Mouse (Mus musculus): ENCODE results near the gene Sycp1. TPM values are rescaled to one million over a fixed set of nuclear protein-coding genes. Genes with fewer than 3 reads are reported as not detected.

Sycp1 gene
- not detected in 2 replicates for polyA plus RNA-seq (2014; fragmentation: Nextera tagmentation; extraction: Ambion mirVana)

- H3K4me1 ChIP-seq (ENCODE audit: control insufficient read depth, insufficient read depth, low read length): no peaks in the 10 kb centered on the region
- 87% methylated on average over 78 of the region's 78 CpGs for WGBS (ENCODE audit: insufficient replicate concordance)
- no peaks in the 10 kb centered on the region for H3K27me3 ChIP-seq (ENCODE audit: control insufficient read depth, insufficient read depth, low read length)
- H3K9me3 ChIP-seq (replicated peaks; ENCODE audit: control insufficient read depth, low read length): peaks cover 4% of the 10 kb centered on the region
- no peak within 1 kb of the TSS for H3K4me3 ChIP-seq (ENCODE audit: low read depth, low read length)
- no peak for ATAC-seq (replicated peaks; ENCODE audit: insufficient number of reproducible peaks, low FRiP score, low TSS enrichment)
- H3K9ac ChIP-seq (ENCODE audit: low read depth, low read length): no peak within 1 kb of the TSS
- no peak within 1 kb of the TSS for H3K27ac ChIP-seq (ENCODE audit: low read depth, low read length)
- no peaks in the 10 kb centered on the region for H3K36me3 ChIP-seq (ENCODE audit: control insufficient read depth, insufficient read depth, low read length)
- H3K4me2 ChIP-seq: no peak within 1 kb of the TSS
Measured at GRCm38 (mm10) chr3:102935451-102936354, at the start of gene Sycp1. Gene Sycp1 (minus strand): TSS chr3:102936100.

DNA sequence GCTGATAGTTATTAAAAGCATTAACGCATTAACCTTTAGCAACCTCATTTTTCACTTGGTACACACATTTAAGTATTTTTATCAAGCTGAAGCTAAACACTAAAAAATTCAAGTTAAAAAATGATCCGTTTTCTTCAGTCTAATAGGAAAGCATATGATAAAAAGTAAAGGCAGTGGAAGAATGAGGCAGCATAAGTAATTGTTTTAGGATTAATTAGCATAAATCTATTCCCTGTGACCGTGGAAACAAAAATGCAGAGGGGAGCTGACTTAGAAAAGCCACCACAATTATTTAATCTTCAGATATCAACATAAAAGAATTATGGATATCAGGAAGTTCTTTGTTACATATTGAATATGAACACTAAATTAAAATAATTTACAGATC is 44.4 kb upstream of the Sycp1 start:
- H3K4me2 ChIP-seq: peak overlapping the region; percentile 40
- ATAC-seq (replicated peaks; ENCODE audit: insufficient number of reproducible peaks, low FRiP score, low TSS enrichment): no peak
- H3K4me3 ChIP-seq (ENCODE audit: low read depth, low read length): no peak overlapping the region
- WGBS (ENCODE audit: insufficient replicate concordance): 59% methylated on average over 3 of the region's 3 CpGs
- no peaks in the 10 kb centered on the region for H3K9me3 ChIP-seq (replicated peaks; ENCODE audit: control insufficient read depth, low read length)
- H3K27me3 ChIP-seq (ENCODE audit: control insufficient read depth, insufficient read depth, low read length): no peaks in the 10 kb centered on the region
- H3K4me1 ChIP-seq (ENCODE audit: control insufficient read depth, insufficient read depth, low read length): no peaks in the 10 kb centered on the region; the same call in 1 of the 2 replicates
- no peak overlapping the region for H3K27ac ChIP-seq (ENCODE audit: low read depth, low read length)
- H3K9ac ChIP-seq (ENCODE audit: low read depth, low read length): no peak overlapping the region
- no peaks in the 10 kb centered on the region for H3K36me3 ChIP-seq (ENCODE audit: control insufficient read depth, insufficient read depth, low read length)

GRCm38 (mm10) chr3:102979550-102980348 is 43.8 kb upstream of the Sycp1 start:
- H3K9me3 ChIP-seq (replicated peaks; ENCODE audit: control insufficient read depth, low read length): no peaks in the 10 kb centered on the region
- no peak overlapping the region for H3K4me3 ChIP-seq (ENCODE audit: low read depth, low read length)
- no peak overlapping the region for H3K9ac ChIP-seq (ENCODE audit: low read depth, low read length)
- no peaks in the 10 kb centered on the region for H3K27me3 ChIP-seq (ENCODE audit: control insufficient read depth, insufficient read depth, low read length)
- no peaks in the 10 kb centered on the region; the same call in 1 of the 2 replicates for H3K4me1 ChIP-seq (ENCODE audit: control insufficient read depth, insufficient read depth, low read length)
- H3K36me3 ChIP-seq (ENCODE audit: control insufficient read depth, insufficient read depth, low read length): no peaks in the 10 kb centered on the region
- WGBS (ENCODE audit: insufficient replicate concordance): 38% methylated on average over 10 of the region's 10 CpGs
- peak overlapping the region; percentile 40 for H3K4me2 ChIP-seq
- ATAC-seq (replicated peaks; ENCODE audit: insufficient number of reproducible peaks, low FRiP score, low TSS enrichment): no peak
- no peak overlapping the region for H3K27ac ChIP-seq (ENCODE audit: low read depth, low read length)

DNA sequence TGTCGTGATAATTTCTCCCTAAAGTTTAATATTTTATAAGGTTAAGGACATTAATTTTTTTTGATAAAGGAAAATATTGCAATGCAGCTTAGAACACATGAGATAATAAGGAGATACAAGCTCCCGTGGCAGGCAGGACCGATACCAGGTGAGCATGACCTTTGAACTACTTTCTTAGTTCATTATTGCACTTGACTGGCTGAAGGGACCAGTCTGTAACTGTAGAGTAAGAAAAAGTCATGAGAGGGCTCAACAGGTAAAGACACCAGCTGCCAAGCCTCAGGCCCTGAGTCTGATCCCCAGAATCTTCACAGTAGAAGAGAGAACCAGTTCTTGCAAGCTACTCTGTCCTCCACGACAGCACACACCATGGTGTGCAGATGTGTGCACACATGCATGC is 41.0 kb upstream of the Sycp1 start:
- no peak overlapping the region for H3K9ac ChIP-seq (ENCODE audit: low read depth, low read length)
- ATAC-seq (replicated peaks; ENCODE audit: insufficient number of reproducible peaks, low FRiP score, low TSS enrichment): no peak
- WGBS (ENCODE audit: insufficient replicate concordance): 82% methylated on average over 4 of the region's 4 CpGs
- H3K36me3 ChIP-seq (ENCODE audit: control insufficient read depth, insufficient read depth, low read length): no peaks in the 10 kb centered on the region
- H3K4me3 ChIP-seq (ENCODE audit: low read depth, low read length): no peak overlapping the region
- H3K4me1 ChIP-seq (ENCODE audit: control insufficient read depth, insufficient read depth, low read length): no peaks in the 10 kb centered on the region; the same call in 1 of the 2 replicates
- no peak overlapping the region for H3K4me2 ChIP-seq
- no peaks in the 10 kb centered on the region for H3K9me3 ChIP-seq (replicated peaks; ENCODE audit: control insufficient read depth, low read length)
- H3K27ac ChIP-seq (ENCODE audit: low read depth, low read length): no peak overlapping the region
- no peaks in the 10 kb centered on the region for H3K27me3 ChIP-seq (ENCODE audit: control insufficient read depth, insufficient read depth, low read length)

- no peak overlapping the region for H3K9ac ChIP-seq (ENCODE audit: low read depth, low read length)
- ATAC-seq (replicated peaks; ENCODE audit: insufficient number of reproducible peaks, low FRiP score, low TSS enrichment): no peak
- H3K4me1 ChIP-seq (ENCODE audit: control insufficient read depth, insufficient read depth, low read length): no peaks in the 10 kb centered on the region
- no peaks in the 10 kb centered on the region for H3K36me3 ChIP-seq (ENCODE audit: control insufficient read depth, insufficient read depth, low read length)
- no peaks in the 10 kb centered on the region for H3K9me3 ChIP-seq (replicated peaks; ENCODE audit: control insufficient read depth, low read length)
- WGBS (ENCODE audit: insufficient replicate concordance): 70% methylated on average over 3 of the region's 3 CpGs
- H3K4me2 ChIP-seq: no peak overlapping the region
- no peak overlapping the region for H3K27ac ChIP-seq (ENCODE audit: low read depth, low read length)
- no peak overlapping the region for H3K4me3 ChIP-seq (ENCODE audit: low read depth, low read length)
- no peaks in the 10 kb centered on the region for H3K27me3 ChIP-seq (ENCODE audit: control insufficient read depth, insufficient read depth, low read length)
Measured at GRCm38 (mm10) chr3:102970508-102970907, 34.6 kb upstream of the Sycp1 start.

DNA sequence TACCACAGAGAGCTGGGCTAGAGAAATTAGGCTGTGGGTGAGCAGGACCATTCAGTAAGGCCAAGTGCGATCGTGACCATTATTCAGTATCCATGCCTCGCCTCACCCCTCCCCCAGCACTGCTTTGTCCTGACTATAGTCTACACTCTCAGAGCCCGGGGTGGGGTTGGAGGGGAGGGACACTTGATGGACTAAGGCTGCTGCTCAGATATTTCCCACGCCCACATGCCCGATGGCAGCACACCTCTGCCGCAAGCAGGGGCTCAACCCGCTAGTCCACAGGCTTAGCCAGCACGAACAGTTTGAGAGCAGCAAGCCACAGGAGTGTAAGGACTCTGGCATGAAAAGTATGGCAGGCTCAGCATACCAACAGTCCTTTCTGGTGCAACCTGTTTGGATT is 34.2 kb upstream of the Sycp1 start:
- no peak overlapping the region for H3K9ac ChIP-seq (ENCODE audit: low read depth, low read length)
- H3K4me1 ChIP-seq (ENCODE audit: control insufficient read depth, insufficient read depth, low read length): no peaks in the 10 kb centered on the region
- ATAC-seq (replicated peaks; ENCODE audit: insufficient number of reproducible peaks, low FRiP score, low TSS enrichment): no peak
- H3K27ac ChIP-seq (ENCODE audit: low read depth, low read length): no peak overlapping the region
- H3K4me3 ChIP-seq (ENCODE audit: low read depth, low read length): no peak overlapping the region
- WGBS (ENCODE audit: insufficient replicate concordance): 75% methylated on average over 9 of the region's 9 CpGs
- H3K27me3 ChIP-seq (ENCODE audit: control insufficient read depth, insufficient read depth, low read length): no peaks in the 10 kb centered on the region
- no peaks in the 10 kb centered on the region for H3K36me3 ChIP-seq (ENCODE audit: control insufficient read depth, insufficient read depth, low read length)
- no peak overlapping the region for H3K4me2 ChIP-seq
- H3K9me3 ChIP-seq (replicated peaks; ENCODE audit: control insufficient read depth, low read length): no peaks in the 10 kb centered on the region

DNA sequence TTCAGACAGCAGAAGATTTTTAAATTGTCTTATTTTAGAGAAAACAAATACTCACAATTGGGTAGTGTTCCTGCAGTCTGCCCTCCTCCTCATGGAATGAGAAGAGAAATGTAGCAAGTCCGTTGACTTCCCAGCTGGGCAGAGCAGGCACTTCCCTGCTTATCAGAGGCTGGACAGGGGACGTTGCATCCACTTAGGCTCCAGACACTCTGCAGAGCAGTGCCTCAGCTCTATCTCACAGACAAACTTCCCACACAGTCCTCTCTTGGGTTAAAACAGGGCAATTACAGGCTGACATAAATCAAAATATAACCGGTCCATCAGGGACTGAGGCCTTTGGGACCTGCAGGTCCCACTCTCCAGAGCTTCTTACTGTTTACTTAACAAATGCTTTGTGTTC is 28.1 kb upstream of the Sycp1 start, which contains the start of gene Nr1h5:
Gene Nr1h5, minus strand, starts transcription at position 101 of the 400 bp plus-strand sequence.
- H3K9ac ChIP-seq (ENCODE audit: low read depth, low read length): no peak within 1 kb of the TSS
- H3K36me3 ChIP-seq (ENCODE audit: control insufficient read depth, insufficient read depth, low read length): no peaks in the 10 kb centered on the region
- H3K4me1 ChIP-seq (ENCODE audit: control insufficient read depth, insufficient read depth, low read length): peaks cover 5% of the 10 kb centered on the region; the same call in 1 of the 2 replicates
- no peak within 1 kb of the TSS for H3K4me2 ChIP-seq
- no peak within 1 kb of the TSS for H3K4me3 ChIP-seq (ENCODE audit: low read depth, low read length)
- no peak within 1 kb of the TSS; the same call in 1 of the 2 replicates for H3K27ac ChIP-seq (ENCODE audit: low read depth, low read length)
- H3K27me3 ChIP-seq (ENCODE audit: control insufficient read depth, insufficient read depth, low read length): no peaks in the 10 kb centered on the region
- H3K9me3 ChIP-seq (replicated peaks; ENCODE audit: control insufficient read depth, low read length): no peaks in the 10 kb centered on the region
- 12% methylated on average over 3 of the region's 3 CpGs for WGBS (ENCODE audit: insufficient replicate concordance)
- no peak for ATAC-seq (replicated peaks; ENCODE audit: insufficient number of reproducible peaks, low FRiP score, low TSS enrichment)

GRCm38 (mm10) chr3:102955596-102955995 is 19.7 kb upstream of the Sycp1 start:
- ATAC-seq (replicated peaks; ENCODE audit: insufficient number of reproducible peaks, low FRiP score, low TSS enrichment): no peak
- no peak overlapping the region for H3K4me3 ChIP-seq (ENCODE audit: low read depth, low read length)
- WGBS (ENCODE audit: insufficient replicate concordance): 39% methylated on average over 3 of the region's 3 CpGs

More at GRCm38 (mm10) chr3:102955596-102955995, 19.7 kb upstream of the Sycp1 start:
- Histone ChIP-seq H3K9ac (ENCODE audit: low read depth, low read length) (no peak overlapping the region), H3K4me2 (no peak overlapping the region), H3K9me3 (replicated peaks; ENCODE audit: control insufficient read depth, low read length) (no peaks in the 10 kb centered on the region), H3K27me3 (ENCODE audit: control insufficient read depth, insufficient read depth, low read length) (no peaks in the 10 kb centered on the region), H3K27ac (ENCODE audit: low read depth, low read length) (no peak overlapping the region), H3K4me1 (ENCODE audit: control insufficient read depth, insufficient read depth, low read length) (no peaks in the 10 kb centered on the region), H3K36me3 (ENCODE audit: control insufficient read depth, insufficient read depth, low read length) (no peaks in the 10 kb centered on the region)

Measured in heart, embryonic 11.5 days (tissue).